Mouse (Mus musculus) heart, postnatal 0 days (tissue): ENCODE results near the gene Tmed10. TPM values are rescaled to one million over a fixed set of nuclear protein-coding genes. Genes with fewer than 3 reads are reported as not detected.
A peak's percentile ranks its signal among the peaks of the same experiment; 100 is the strongest.

Experiments used
- ATAC-seq: fragments of 200-750 bp; cut with Nextera tagmentation; 2 replicates; pipeline ENCODE4 v1.8.0; 2017; ENCODE audit warnings: low read depth, moderate number of reproducible peaks, moderate library complexity; ENCODE audit not compliant: insufficient read depth
- DNase-seq: peaks from one replicate; pipeline ENCODE4 v3.0.0-alpha.2; 2016; ENCODE audit warnings: low spot score
- H3K27ac ChIP-seq: fragments of 300-500 bp; sonication (generic); 2 replicates; pipeline ENCODE4 v1.5.1; 2014; ENCODE audit warnings: low read depth, mild to moderate bottlenecking
- H3K27me3 ChIP-seq: fragments of 300-500 bp; sonication (generic); 2 replicates; pipeline ENCODE4 v1.6.1; 2014; ENCODE audit warnings: low read length, mixed read lengths; ENCODE audit not compliant: control insufficient read depth, insufficient read depth
- H3K36me3 ChIP-seq: fragments of 300-500 bp; sonication (generic); replicated peaks from 2 replicates; pipeline ENCODE4 v1.6.1; 2014; ENCODE audit warnings: low read length, mixed read lengths; ENCODE audit not compliant: control insufficient read depth, insufficient read depth
- H3K4me1 ChIP-seq: fragments of 300-500 bp; sonication (generic); 2 replicates; pipeline ENCODE4 v1.6.1; 2014; ENCODE audit warnings: antibody characterized with exemption; ENCODE audit not compliant: control insufficient read depth, insufficient read depth
- H3K4me2 ChIP-seq: fragments of 300-500 bp; sonication (generic); 2 replicates; pipeline ENCODE4 v1.6.1; 2014; ENCODE audit warnings: low read depth, mild to moderate bottlenecking, low read length, moderate library complexity
- H3K4me3 ChIP-seq: fragments of 300-500 bp; sonication (generic); 2 replicates; pipeline ENCODE4 v1.5.1; 2014; ENCODE audit warnings: low read depth, low read length
- H3K9ac ChIP-seq: fragments of 300-500 bp; sonication (generic); replicated peaks from 2 replicates; pipeline ENCODE4 v1.6.1; 2014; ENCODE audit warnings: low read depth, low read length, mixed read lengths
- H3K9me3 ChIP-seq: fragments of 300-500 bp; sonication (generic); replicated peaks from 2 replicates; pipeline ENCODE4 v1.6.1; 2016; ENCODE audit warnings: low read length; ENCODE audit not compliant: control insufficient read depth
- CTCF ChIP-seq: IDR thresholded peaks from 2 replicates; pipeline ENCODE4 v1.5.1; 2016; ENCODE audit warnings: antibody characterized with exemption, control low read depth, low read depth
- EP300 ChIP-seq: IDR thresholded peaks from 2 replicates; pipeline ENCODE4 v1.6.1; 2016; ENCODE audit warnings: antibody characterized with exemption, low read depth
- WGBS: fragments of 180-500 bp; shearing (Covaris S2); extraction: QIAGEN DNeasy Blood & Tissue Kit; methylation state at CpG from one replicate; pipeline ENCODE4 v1.1.7; 2014; 5-methylcytosine and 5-hydroxymethylcytosine counted together
- polyA plus RNA-seq: library from polyadenylated mRNA; unstranded; fragments of >200 nt; fragmentation: Nextera tagmentation; extraction: Ambion mirVana; gene quantifications from 2 replicates; pipeline ENCODE4 v1.2.1, GENCODE M21; 2015
- total RNA-seq: library from RNA; depleted of rRNA; stranded (reverse); fragments of >200 nt; gene quantifications from 2 replicates; pipeline ENCODE4 v1.2.3, GENCODE M21; 2014; ENCODE audit warnings: low replicate concordance

The Tmed10 gene
- total and polyA plus RNA-seq, 2 experiments from 2014 or later: 49.7 to 216 TPM

- TF ChIP-seq EP300: no peak
- TF ChIP-seq CTCF: no peak
- ATAC-seq (no peak), DNase-seq (no peak)
- H3K36me3 ChIP-seq: no peaks in the 10 kb centered on the region
- 0 out of 2 replicates have a peak overlapping the region, but pooled peaks have one; percentile 22 for H3K27ac ChIP-seq
- WGBS: 67% methylated on average over 7 of the region's 7 CpGs
- H3K9me3 ChIP-seq: no peaks in the 10 kb centered on the region
- peaks cover 28% of the 10 kb centered on the region for H3K4me1 ChIP-seq
- no peak overlapping the region for H3K4me3 ChIP-seq
- no peaks in the 10 kb centered on the region for H3K27me3 ChIP-seq
- no peak overlapping the region for H3K4me2 ChIP-seq
- no peak overlapping the region for H3K9ac ChIP-seq
These were observed 19.3 kb upstream of the Tmed10 start for GRCm38 (mm10) chr12:85393981-85394380.

DNA sequence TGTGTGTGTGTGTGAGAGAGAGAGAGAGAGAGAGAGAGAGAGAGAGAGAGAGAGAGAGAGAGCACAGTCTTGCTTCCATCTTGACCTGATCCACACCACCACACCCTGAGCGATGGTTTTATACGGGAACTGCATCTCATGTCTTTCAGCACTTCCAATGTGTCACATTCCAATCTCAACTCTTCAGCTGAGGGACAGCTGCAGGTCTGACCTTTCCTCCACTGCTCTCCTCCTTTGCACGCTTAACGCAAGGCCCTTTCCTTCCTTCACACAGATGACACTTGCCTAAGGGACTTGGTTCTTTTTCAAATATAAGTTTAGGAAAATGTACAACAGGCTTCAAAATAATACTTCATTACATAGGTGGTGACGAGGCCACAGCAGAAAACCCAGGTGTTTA is 18.9 kb upstream of the Tmed10 start:
- TF ChIP-seq CTCF (no peak), EP300 (no peak)
- 0 out of 2 replicates have a peak overlapping the region, but pooled peaks have one; percentile 22 for H3K27ac ChIP-seq
- no peak overlapping the region for H3K4me2 ChIP-seq
- no peaks in the 10 kb centered on the region for H3K27me3 ChIP-seq
- peaks cover 28% of the 10 kb centered on the region for H3K4me1 ChIP-seq
- no peak overlapping the region for H3K9ac ChIP-seq
- no peaks in the 10 kb centered on the region for H3K9me3 ChIP-seq
- DNase-seq (peak; percentile 76), ATAC-seq (peak; percentile 88)
- no peaks in the 10 kb centered on the region for H3K36me3 ChIP-seq
- 43% methylated on average over 5 of the region's 5 CpGs for WGBS
- no peak overlapping the region for H3K4me3 ChIP-seq

DNA sequence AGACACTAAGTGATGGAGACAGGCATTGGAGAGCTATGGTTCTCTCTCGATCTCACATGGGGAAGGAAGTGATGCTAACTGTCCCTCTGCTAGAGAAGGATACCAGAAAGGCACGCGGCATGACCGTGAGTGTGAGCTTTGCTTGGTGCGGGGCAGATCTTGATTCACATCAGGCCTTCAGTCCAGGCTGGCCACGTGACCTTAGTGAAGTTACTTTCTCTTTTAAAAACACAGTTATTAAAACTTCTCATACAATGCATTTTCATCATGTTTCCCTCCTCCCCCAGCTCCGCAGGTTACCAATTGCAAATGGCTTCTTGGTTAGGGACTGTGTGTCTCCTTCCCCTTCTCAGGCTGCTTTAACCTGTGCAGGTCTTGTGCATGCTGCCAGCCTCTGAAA is 16.5 kb upstream of the Tmed10 start:
- H3K27ac ChIP-seq: no peak overlapping the region
- H3K4me2 ChIP-seq: no peak overlapping the region
- ATAC-seq: no peak
- no peaks in the 10 kb centered on the region for H3K27me3 ChIP-seq
- no peaks in the 10 kb centered on the region for H3K36me3 ChIP-seq
- no peak overlapping the region for H3K4me3 ChIP-seq
- peaks cover 21% of the 10 kb centered on the region for H3K4me1 ChIP-seq
- H3K9ac ChIP-seq: no peak overlapping the region
- no peak for TF ChIP-seq EP300
- no peak for TF ChIP-seq CTCF
- no peak for DNase-seq
- WGBS: 91% methylated on average over 7 of the region's 7 CpGs
- H3K9me3 ChIP-seq: no peaks in the 10 kb centered on the region

- Histone ChIP-seq H3K9me3 (no peaks in the 10 kb centered on the region), H3K27ac (no peak overlapping the region), H3K4me1 (peaks cover 27% of the 10 kb centered on the region), H3K4me3 (no peak overlapping the region), H3K36me3 (no peaks in the 10 kb centered on the region), H3K4me2 (no peak overlapping the region), H3K27me3 (no peaks in the 10 kb centered on the region), H3K9ac (no peak overlapping the region)
- TF ChIP-seq EP300: no peak
- WGBS: 48% methylated on average over 15 of the region's 15 CpGs
- ATAC-seq (no peak), DNase-seq (no peak)
These were observed 14.8 kb upstream of the Tmed10 start for GRCm38 (mm10) chr12:85389204-85390185.

DNA sequence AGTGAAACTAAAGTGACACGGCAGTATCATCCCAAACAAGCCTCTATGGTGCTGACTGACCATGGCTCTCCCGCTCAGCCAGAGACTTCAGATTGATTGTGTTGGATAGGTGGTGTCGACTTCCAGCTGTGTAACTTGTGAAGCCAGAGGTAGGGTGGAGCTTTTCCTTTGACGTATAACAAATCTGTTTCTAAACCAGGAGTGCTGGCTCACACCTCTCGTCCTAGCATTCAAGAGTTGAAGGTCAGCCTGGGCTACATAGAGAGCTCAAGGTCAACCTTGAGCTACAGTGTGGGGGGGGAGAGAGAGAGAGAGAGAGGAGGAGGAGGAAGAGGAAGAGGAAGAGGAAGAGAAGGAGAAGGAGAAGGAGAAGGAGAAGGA is 11.3 kb upstream of the Tmed10 start:
- H3K4me3 ChIP-seq: no peak overlapping the region
- H3K4me2 ChIP-seq: no peak overlapping the region
- H3K27ac ChIP-seq: peak overlapping the region; percentile 69
- DNase-seq (no peak), ATAC-seq (peak; percentile 53)
- no peak overlapping the region for H3K9ac ChIP-seq
- 34% methylated on average over 5 of the region's 5 CpGs for WGBS
- H3K36me3 ChIP-seq: no peaks in the 10 kb centered on the region
- no peaks in the 10 kb centered on the region for H3K27me3 ChIP-seq
- H3K4me1 ChIP-seq: peaks cover 11% of the 10 kb centered on the region
- H3K9me3 ChIP-seq: no peaks in the 10 kb centered on the region
- TF ChIP-seq CTCF (no peak), EP300 (no peak)
